ENCODE assay signal across 16 mouse cellular contexts in genomic region chr12:72232826-72233790, GRCm38 (mm10). TPM values are rescaled to one million over a fixed set of nuclear protein-coding genes. Genes with fewer than 3 reads are reported as not detected.
DNase-seq lines count a peak whose midpoint lies in the region; ATAC-seq and TF ChIP-seq lines count a peak whose summit lies in the region.
"Had no signal": no experiment of that assay in that cellular context is flagged by ENCODE, and none has a peak within 500 bp of the region (broad histone marks: within the 10 kb centered on the region; RNA-seq: fewer than 3 reads in every experiment).

No protein-coding gene starts in this region.

- ATAC-seq in forebrain, embryonic 12.5 days (ENCODE audit: low FRiP score): no peak
- ATAC-seq in hindbrain, embryonic 16.5 days: no peak
- no peak for ATAC-seq in neural tube, embryonic 14.5 days (ENCODE audit: low read depth)
- ATAC-seq in erythroblast, adult 5-6 weeks (replicated peaks; ENCODE audit: low FRiP score, poor library complexity, severe bottlenecking): no peak
- ATAC-seq: intestine, postnatal 0 days had no signal

- no peak for TF ChIP-seq CTCF in left cerebral cortex, adult 2 months (IDR thresholded peaks at IDR 0.05)

- peak overlapping the region; percentile 60 for H3K4me2 ChIP-seq in forebrain, embryonic 12.5 days
- peak overlapping the region; percentile 61 for H3K4me2 ChIP-seq in hindbrain, embryonic 16.5 days (ENCODE audit: low read length)
- peak overlapping the region; percentile 95 for H3K4me2 ChIP-seq in neural tube, embryonic 14.5 days (ENCODE audit: low read depth, low read length)
- H3K4me2 ChIP-seq: heart, embryonic 15.5 days; stomach, embryonic 15.5 days had no signal

- intact Hi-C loops in left cerebral cortex, adult 2 months (cut with DNase I): no loop called here
- intact Hi-C loops in left cerebral cortex, postnatal 25 days (cut with DNase I): no loop called here

- H3K27me3 ChIP-seq in forebrain, embryonic 12.5 days: peaks cover 10% of the 10 kb centered on the region
- no peaks in the 10 kb centered on the region for H3K27me3 ChIP-seq in hindbrain, embryonic 16.5 days (replicated peaks; ENCODE audit: control insufficient read depth, insufficient read depth, low read length)
- no peaks in the 10 kb centered on the region; the same call in 1 of the 2 replicates for H3K27me3 ChIP-seq in neural tube, embryonic 14.5 days (ENCODE audit: control insufficient read depth, insufficient read depth, low read length)

- peak overlapping the region; percentile 93 for H3K27ac ChIP-seq in left cerebral cortex, adult 2 months
- peak overlapping the region; percentile 50; the same call in 1 of the 2 replicates for H3K27ac ChIP-seq in forebrain, embryonic 12.5 days
- H3K27ac ChIP-seq in hindbrain, embryonic 16.5 days (ENCODE audit: low read depth, low read length): no peak overlapping the region
- no peak overlapping the region for H3K27ac ChIP-seq in neural tube, embryonic 14.5 days (ENCODE audit: low read depth, low read length)
- H3K27ac ChIP-seq: heart, embryonic 15.5 days; liver, embryonic 14.5 days; stomach, embryonic 15.5 days had no signal

- no peaks in the 10 kb centered on the region for H3K9me3 ChIP-seq in forebrain, embryonic 12.5 days
- H3K9me3 ChIP-seq in hindbrain, embryonic 16.5 days (ENCODE audit: control insufficient read depth, low read length): no peaks in the 10 kb centered on the region
- H3K9me3 ChIP-seq in neural tube, embryonic 14.5 days (ENCODE audit: control insufficient read depth, low read length): no peaks in the 10 kb centered on the region
- H3K9me3 ChIP-seq: heart, embryonic 15.5 days; stomach, embryonic 15.5 days had no signal

- peak overlapping the region; percentile 83 for H3K4me3 ChIP-seq in left cerebral cortex, adult 2 months
- H3K4me3 ChIP-seq in forebrain, embryonic 12.5 days (replicated peaks): peak overlapping the region; percentile 67
- peak overlapping the region; percentile 67 for H3K4me3 ChIP-seq in hindbrain, embryonic 16.5 days (ENCODE audit: low read length)
- peak overlapping the region; percentile 64 for H3K4me3 ChIP-seq in neural tube, embryonic 14.5 days (ENCODE audit: low read depth, low read length)
- H3K4me3 ChIP-seq: heart, embryonic 15.5 days; stomach, embryonic 15.5 days had no signal

- DNase-seq in left cerebral cortex, adult 2 months (ENCODE audit: extremely low spot score in 1 of 2, low spot score in 2 of 2): no peak
- no peak for DNase-seq in left cerebral cortex, postnatal 25 days (ENCODE audit: low spot score in 2 of 2)
- DNase-seq in layer of hippocampus, adult 18-20 months (ENCODE audit: low spot score in 2 of 2): no peak
- DNase-seq in embryo, embryonic 10 days (ENCODE audit: low spot score): no peak
- DNase-seq: kidney, postnatal 4 days; lung, postnatal 36 days had no signal

- peak overlapping the region; percentile 38; the same call in 1 of the 2 replicates for H3K9ac ChIP-seq in forebrain, embryonic 12.5 days
- peak overlapping the region; percentile 50 for H3K9ac ChIP-seq in hindbrain, embryonic 16.5 days (ENCODE audit: low read depth, low read length)
- peak overlapping the region; percentile 97; the same call in 1 of the 2 replicates for H3K9ac ChIP-seq in neural tube, embryonic 14.5 days (replicated peaks; ENCODE audit: low read depth, low read length)
- H3K9ac ChIP-seq: heart, embryonic 15.5 days; liver, embryonic 14.5 days; stomach, embryonic 15.5 days had no signal

- WGBS in forebrain, embryonic 12.5 days: 82% methylated on average over 19 of the region's 19 CpGs
- 46% methylated on average over 19 of the region's 19 CpGs for WGBS in hindbrain, embryonic 16.5 days
- 41% methylated on average over 19 of the region's 19 CpGs for WGBS in neural tube, embryonic 14.5 days

- H3K4me1 ChIP-seq in forebrain, embryonic 12.5 days: peaks cover 34% of the 10 kb centered on the region
- peaks cover 34% of the 10 kb centered on the region for H3K4me1 ChIP-seq in hindbrain, embryonic 16.5 days (ENCODE audit: control insufficient read depth, insufficient read depth, low read depth, low read length)
- H3K4me1 ChIP-seq in neural tube, embryonic 14.5 days (ENCODE audit: control insufficient read depth, insufficient read depth, low read length): peaks cover 26% of the 10 kb centered on the region

- H3K36me3 ChIP-seq in forebrain, embryonic 12.5 days (replicated peaks): no peaks in the 10 kb centered on the region
- no peaks in the 10 kb centered on the region for H3K36me3 ChIP-seq in hindbrain, embryonic 16.5 days (ENCODE audit: control insufficient read depth, insufficient read depth, low read length)
- 0 out of 2 replicates have a peak, but pooled peaks cover 2% of the 10 kb centered on the region for H3K36me3 ChIP-seq in neural tube, embryonic 14.5 days (ENCODE audit: control insufficient read depth, insufficient read depth, low read length)
- H3K36me3 ChIP-seq: heart, embryonic 15.5 days; stomach, embryonic 15.5 days had no signal

RNA-seq across cellular contexts. Expression of gene Ccdc175, which starts 48.3 kb away (rescaled TPM):
- not detected for total RNA-seq in left cerebral cortex, adult 2 months (2021)
- total RNA-seq in left cerebral cortex, postnatal 25 days (2021): not detected
- 0.09 TPM in 1 of 2 replicates, not detected in the other for polyA plus RNA-seq in forebrain, embryonic 12.5 days (2016; fragmentation: Nextera tagmentation; extraction: Ambion mirVana)
- not detected in 2 replicates for polyA plus RNA-seq in hindbrain, embryonic 16.5 days (2015; fragmentation: Nextera tagmentation; extraction: Ambion mirVana)
- 0.09 TPM in 1 of 2 replicates, not detected in the other for polyA plus RNA-seq in neural tube, embryonic 14.5 days (2014; fragmentation: Nextera tagmentation; extraction: Ambion mirVana)
- not detected for total RNA-seq in layer of hippocampus, adult 18-20 months (2021)
- total RNA-seq in erythroblast, adult 5-6 weeks (2015; ENCODE audit: low replicate concordance): not detected in 2 replicates
- not detected in 2 replicates for total RNA-seq in erythroblast, adult 5-6 weeks (2017; ENCODE audit: low replicate concordance)
- total RNA-seq: left cerebral cortex, postnatal 36 days had no signal
- polyA plus RNA-seq: embryonic facial prominence, embryonic 14.5 days; heart, embryonic 15.5 days; intestine, postnatal 0 days; liver, embryonic 14.5 days; stomach, embryonic 15.5 days had no signal

Comparison
In these comparisons a context has a peak if more than half of its experiments do, and no peak if none do; other contexts are left out.
1. H3K27ac ChIP-seq: peak in left cerebral cortex, adult 2 months (single experiment) and forebrain, embryonic 12.5 days (single experiment); none in hindbrain, embryonic 16.5 days (single experiment) and neural tube, embryonic 14.5 days (single experiment).
2. H3K9ac ChIP-seq: peak in every context shown above with its lines; median percentile 97 in neural tube, embryonic 14.5 days; 50 in hindbrain, embryonic 16.5 days; 38 in forebrain, embryonic 12.5 days.
3. Peak in every context shown above with its lines, with median percentiles within 50 percentile points of each other: H3K4me3 ChIP-seq and H3K4me2 ChIP-seq.